Mouse (Mus musculus) layer of hippocampus, adult 2 months (tissue): ENCODE data around the gene Slc24a4. TPM values are rescaled to one million over a fixed set of nuclear protein-coding genes. Genes with fewer than 3 reads are reported as not detected.

Experiments used
- DNase-seq, 2 experiments: peaks; one replicate each; pipeline ENCODE4 v3.0.0; 2022; ENCODE audit warnings: low spot score in 2 of 2
- H3K27ac ChIP-seq: fragments of 200-600 bp; 2 replicates; pipeline ENCODE4 v1.8.1; 2022
- H3K4me3 ChIP-seq: fragments of 200-600 bp; 2 replicates; pipeline ENCODE4 v1.8.1; 2022; ENCODE audit warnings: mild to moderate bottlenecking
- CTCF ChIP-seq: fragments of 200-600 bp; conservative IDR thresholded peaks from 2 replicates; pipeline ENCODE4 v1.8.1; 2022; ENCODE audit warnings: antibody characterized with exemption, mild to moderate bottlenecking, moderate library complexity
- long read RNA-seq, 2 experiments: library from polyadenylated mRNA; stranded (forward); transcript quantifications; one replicate each; pipeline ENCODE4 v2.0.0; 2021; ENCODE audit warnings: borderline mapping rate in 2 of 2
- total RNA-seq, 2 experiments: library from RNA; stranded (reverse); gene quantifications; 2 replicates each; pipeline ENCODE4 v1.2.3; 2021

Gene Slc24a4
- total RNA-seq: 10 to 100 TPM; 46.6 to 48.6 TPM
- long read RNA-seq, experiment 1, partial matches to known transcripts: 1 of 6 reads
- long read RNA-seq, experiment 1, other reads (novel, unspliced or antisense): 3 of 6 reads
- long read RNA-seq, experiment 2, transcript Slc24a4-203 (17 exons, 1,955 nt): major isoform, 6 of 8 reads
- long read RNA-seq, experiment 2, partial matches to known transcripts: 1 of 8 reads
- long read RNA-seq, experiment 2, other reads (novel, unspliced or antisense): 1 of 8 reads

- Histone ChIP-seq H3K27ac (peak within 1 kb of the TSS; percentile 94), H3K4me3 (peak within 1 kb of the TSS; percentile 80)
- TF ChIP-seq CTCF: no peak
- peak; percentile 36 to 56 for DNase-seq
Observed at GRCm38 (mm10) chr12:102128081-102128790, at the start of gene Slc24a4. Gene Slc24a4 (plus strand): TSS chr12:102128733.

- no peak overlapping the region for H3K27ac ChIP-seq
- TF ChIP-seq CTCF: no peak
- DNase-seq: no peak
Observed at GRCm38 (mm10) chr12:102082648-102083425, 45.7 kb upstream of the Slc24a4 start.

GRCm38 (mm10) chr12:102090535-102090934 lies 38.0 kb upstream of the Slc24a4 start:
- no peak for DNase-seq
- Histone ChIP-seq H3K27ac (no peak overlapping the region), H3K4me3 (no peak overlapping the region)
- TF ChIP-seq CTCF: no peak

More at GRCm38 (mm10) chr12:102082648-102083425, 45.7 kb upstream of the Slc24a4 start:
- H3K4me3 ChIP-seq: no peak overlapping the region

- no peak overlapping the region for H3K27ac ChIP-seq
- H3K4me3 ChIP-seq: no peak overlapping the region
- DNase-seq: no peak
- no peak for TF ChIP-seq CTCF
Observed at GRCm38 (mm10) chr12:102092342-102093094, 36.0 kb upstream of the Slc24a4 start.

- no peak overlapping the region for H3K27ac ChIP-seq
- DNase-seq: no peak
- H3K4me3 ChIP-seq: no peak overlapping the region
- no peak for TF ChIP-seq CTCF
Observed at GRCm38 (mm10) chr12:102105990-102106389, 22.5 kb upstream of the Slc24a4 start.

GRCm38 (mm10) chr12:102108851-102109250 lies 19.7 kb upstream of the Slc24a4 start:
- DNase-seq: no peak
- Histone ChIP-seq H3K27ac (no peak overlapping the region), H3K4me3 (no peak overlapping the region)
- TF ChIP-seq CTCF: no peak

GRCm38 (mm10) chr12:102112491-102112890 lies 16.0 kb upstream of the Slc24a4 start:
- peak; percentile 32 to 83 for DNase-seq
- Histone ChIP-seq H3K27ac (peak overlapping the region; percentile 70), H3K4me3 (no peak overlapping the region)
- TF ChIP-seq CTCF: no peak

GRCm38 (mm10) chr12:102112901-102113300 lies 15.6 kb upstream of the Slc24a4 start:
- Histone ChIP-seq H3K4me3 (no peak overlapping the region), H3K27ac (peak overlapping the region; percentile 70)
- DNase-seq: no peak
- TF ChIP-seq CTCF: no peak

GRCm38 (mm10) chr12:102113391-102113790 lies 15.1 kb upstream of the Slc24a4 start:
- DNase-seq: no peak
- Histone ChIP-seq H3K4me3 (no peak overlapping the region), H3K27ac (no peak overlapping the region)
- no peak for TF ChIP-seq CTCF

- no peak for TF ChIP-seq CTCF
- Histone ChIP-seq H3K27ac (no peak overlapping the region), H3K4me3 (no peak overlapping the region)
- no peak for DNase-seq
Observed at GRCm38 (mm10) chr12:102116580-102116979, 12.0 kb upstream of the Slc24a4 start.

GRCm38 (mm10) chr12:102118014-102118413 lies 10.5 kb upstream of the Slc24a4 start:
- Histone ChIP-seq H3K27ac (no peak overlapping the region), H3K4me3 (no peak overlapping the region)
- DNase-seq: no peak
- no peak for TF ChIP-seq CTCF

GRCm38 (mm10) chr12:102127601-102128000 lies 932 bp upstream of the Slc24a4 start:
- Histone ChIP-seq H3K4me3 (peak overlapping the region; percentile 80), H3K27ac (peak overlapping the region; percentile 94)
- TF ChIP-seq CTCF: no peak
- DNase-seq: no peak
